Mouse (Mus musculus) hematopoietic stem cell, adult 5-6 weeks (primary cell): Measurements from ENCODE around the gene Epha8. TPM values are rescaled to one million over a fixed set of nuclear protein-coding genes. Genes with fewer than 3 reads are reported as not detected.

ENCODE experiments used
- ATAC-seq, 2 experiments: fragments of 125-278 bp in 1 of 2; replicated peaks in 1 of 2; 2 replicates each; pipeline ENCODE4 v1.8.0; 2016 to 2017; ENCODE audit warnings: inconsistent platforms in 2 of 2, mild to moderate bottlenecking in 2 of 2, moderate number of reproducible peaks in 2 of 2, low read depth in 1 of 2, moderate TSS enrichment in 1 of 2; ENCODE audit not compliant: low FRiP score in 2 of 2, poor library complexity in 2 of 2, severe bottlenecking in 2 of 2, insufficient read depth in 1 of 2, low TSS enrichment in 1 of 2
- total RNA-seq: library from RNA; stranded (forward); fragments of 172-1452, 232-1000 nt; gene quantifications from 2 replicates; pipeline ENCODE4 v1.2.3, GENCODE M21; 2017

The Epha8 gene
- total RNA-seq, result not detected in 2 replicates

DNA sequence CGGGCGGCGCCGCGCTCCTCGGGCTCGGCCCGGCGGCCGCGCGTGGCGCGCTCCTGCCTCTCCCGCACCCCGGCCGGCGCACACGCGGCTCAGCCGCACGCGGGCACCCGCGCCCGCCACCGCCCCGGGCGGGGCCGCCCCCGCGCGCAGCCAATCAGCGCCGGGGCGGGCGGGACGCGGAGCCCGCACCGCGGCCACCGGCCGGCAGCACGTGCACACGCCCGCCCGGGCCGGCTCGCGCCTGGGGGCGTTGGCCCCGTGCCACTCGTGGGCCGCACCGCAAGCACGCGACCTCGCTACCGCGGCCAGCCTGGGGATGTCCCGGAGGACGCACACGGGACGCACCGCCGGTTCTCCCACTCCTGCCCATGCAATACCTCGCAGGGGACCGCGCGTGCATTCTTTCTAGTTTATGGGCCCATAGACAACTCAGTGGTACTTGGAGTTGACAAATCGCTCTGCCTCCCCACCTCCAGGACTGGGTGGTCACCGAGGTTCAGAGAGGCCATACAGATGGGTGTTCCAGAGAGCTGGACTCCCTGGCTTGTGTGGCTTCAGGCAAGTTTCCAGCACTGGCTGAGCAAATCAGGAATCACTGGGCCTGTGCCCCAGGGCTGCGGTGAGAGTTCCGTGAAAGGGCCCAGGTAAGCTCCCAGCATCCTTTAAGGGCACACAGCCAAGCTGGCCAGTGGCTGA lies at the start of gene Epha8:
Gene Epha8 (minus strand): TSS at position 66 of the 696 bp plus-strand sequence.
- no peak for ATAC-seq

DNA sequence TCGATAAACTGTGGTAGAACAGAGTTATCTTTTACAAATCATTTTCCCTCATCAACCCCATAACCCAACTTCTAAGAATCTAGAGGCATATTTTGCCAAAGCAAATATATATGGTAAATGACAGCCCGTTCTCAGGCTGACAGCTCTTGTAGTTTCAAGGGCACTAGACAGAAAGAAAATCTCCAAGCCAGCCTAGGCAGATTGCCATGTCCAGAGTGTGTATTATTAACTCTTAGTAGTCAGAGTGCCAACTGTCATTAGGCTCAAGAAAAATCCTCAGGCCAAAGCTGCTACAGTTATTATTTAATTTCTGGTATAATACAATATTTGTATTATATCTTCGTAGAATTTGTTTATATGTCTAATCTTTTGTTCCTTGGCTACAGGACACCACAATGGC lies 45.2 kb upstream of the Epha8 start:
- ATAC-seq, result no peak

DNA sequence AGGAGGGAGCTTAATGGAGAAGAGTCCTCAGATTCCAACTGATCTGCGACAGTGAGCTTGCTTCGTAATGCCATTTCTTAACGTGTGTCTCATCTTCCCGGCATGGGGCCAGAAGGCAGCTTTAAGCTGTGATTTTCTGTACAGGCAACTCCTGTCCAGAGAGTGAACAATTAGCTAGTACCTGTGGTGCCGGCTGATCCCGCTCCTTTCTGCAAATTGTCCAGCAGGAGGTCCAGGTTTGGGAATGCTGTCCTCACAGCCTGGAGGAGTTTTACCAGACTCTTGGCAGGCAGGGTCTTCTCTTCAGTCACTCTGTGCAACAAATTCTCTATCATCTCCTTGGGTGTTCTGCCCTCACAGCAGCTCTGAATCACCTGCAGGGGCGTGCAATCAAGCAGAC lies 44.4 kb upstream of the Epha8 start:
- no peak for ATAC-seq

DNA sequence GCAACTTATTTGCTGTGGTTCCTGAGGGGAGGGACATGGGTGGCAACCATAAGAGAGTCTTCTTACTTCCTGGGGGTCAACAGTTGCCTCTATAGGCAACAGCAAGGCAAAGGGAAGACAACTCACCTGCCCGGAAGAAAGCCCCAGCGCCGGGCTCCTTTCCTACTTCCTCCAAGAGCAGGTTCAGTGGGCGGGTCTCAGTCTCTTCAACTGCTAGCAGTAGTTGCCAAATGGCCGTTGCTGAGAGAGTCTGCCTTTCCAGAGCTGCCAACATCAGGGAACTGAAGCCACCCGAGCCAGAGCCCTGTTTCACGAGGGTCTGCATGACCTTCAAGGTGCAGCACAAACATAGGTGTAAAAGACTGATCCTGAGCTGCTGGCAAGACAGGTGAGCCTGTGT lies 41.8 kb upstream of the Epha8 start:
- ATAC-seq, result no peak

DNA sequence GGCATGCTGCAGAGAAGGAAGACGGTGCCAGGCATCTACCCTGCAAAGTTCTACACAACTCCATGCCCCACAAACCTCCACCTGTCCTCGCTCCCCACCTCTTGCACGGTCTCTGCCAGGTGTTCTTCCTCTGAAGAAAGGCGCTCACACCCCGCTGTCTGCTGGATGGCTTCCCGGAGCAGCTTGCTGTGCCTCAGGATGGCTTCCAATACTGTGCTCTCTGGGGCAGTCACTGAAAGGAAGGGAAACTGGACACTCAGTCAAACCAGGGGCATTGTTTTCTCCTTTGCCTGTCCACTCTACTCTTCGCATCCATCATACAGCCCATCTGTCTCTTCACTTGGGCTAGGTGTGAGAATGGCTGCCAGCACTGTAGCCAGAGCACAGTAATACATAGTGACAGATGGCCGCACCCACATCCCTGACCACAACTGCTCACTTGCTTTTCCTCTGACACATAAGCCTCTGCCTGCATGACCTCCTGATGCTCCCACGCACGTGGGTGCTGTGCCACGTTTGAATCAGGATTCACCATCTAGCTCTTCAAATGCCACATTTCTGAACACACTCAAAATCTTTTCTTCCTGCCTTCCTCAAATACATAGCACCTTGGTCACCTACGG lies 41.2 kb upstream of the Epha8 start:
- ATAC-seq, result no peak

DNA sequence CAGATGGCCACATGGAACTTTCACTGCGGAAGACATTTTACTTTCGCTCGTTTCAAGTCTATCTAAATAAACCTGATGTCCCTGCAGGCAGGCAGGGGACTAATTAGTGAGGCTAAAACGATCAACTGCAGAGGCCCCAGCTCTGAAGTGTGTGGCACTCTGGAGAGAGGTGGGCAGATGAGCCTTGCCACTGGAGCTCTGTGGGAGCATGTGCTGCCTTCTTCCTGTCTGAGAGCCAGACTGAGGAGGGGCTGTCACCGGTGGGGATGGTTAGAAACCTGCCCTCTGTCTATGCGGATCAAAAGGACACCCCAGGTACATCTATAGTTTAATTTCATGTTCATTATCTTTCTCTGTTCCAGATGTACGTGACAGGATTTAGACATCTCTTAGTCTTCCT lies 40.3 kb upstream of the Epha8 start:
- no peak for ATAC-seq

DNA sequence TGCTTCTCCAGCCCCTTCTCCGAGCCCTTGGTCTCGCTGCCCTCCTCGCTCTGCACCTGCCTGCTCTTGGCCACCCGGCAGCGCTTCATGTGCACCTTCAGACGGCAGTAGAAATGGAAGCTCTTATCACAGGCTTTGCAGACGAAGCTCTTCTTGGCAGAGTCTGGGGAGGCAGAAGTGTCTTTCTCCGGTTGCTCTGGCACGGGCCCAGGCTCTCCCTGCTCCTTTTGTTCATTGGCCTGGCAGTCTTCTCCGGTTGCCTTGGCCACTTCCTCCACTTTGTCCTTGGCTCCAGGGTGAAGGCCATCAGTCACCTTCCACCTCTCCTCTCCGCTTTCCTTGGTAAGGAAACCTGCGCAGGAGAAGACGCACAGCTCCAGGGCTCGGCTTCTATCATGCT lies 38.7 kb upstream of the Epha8 start:
- no peak for ATAC-seq

DNA sequence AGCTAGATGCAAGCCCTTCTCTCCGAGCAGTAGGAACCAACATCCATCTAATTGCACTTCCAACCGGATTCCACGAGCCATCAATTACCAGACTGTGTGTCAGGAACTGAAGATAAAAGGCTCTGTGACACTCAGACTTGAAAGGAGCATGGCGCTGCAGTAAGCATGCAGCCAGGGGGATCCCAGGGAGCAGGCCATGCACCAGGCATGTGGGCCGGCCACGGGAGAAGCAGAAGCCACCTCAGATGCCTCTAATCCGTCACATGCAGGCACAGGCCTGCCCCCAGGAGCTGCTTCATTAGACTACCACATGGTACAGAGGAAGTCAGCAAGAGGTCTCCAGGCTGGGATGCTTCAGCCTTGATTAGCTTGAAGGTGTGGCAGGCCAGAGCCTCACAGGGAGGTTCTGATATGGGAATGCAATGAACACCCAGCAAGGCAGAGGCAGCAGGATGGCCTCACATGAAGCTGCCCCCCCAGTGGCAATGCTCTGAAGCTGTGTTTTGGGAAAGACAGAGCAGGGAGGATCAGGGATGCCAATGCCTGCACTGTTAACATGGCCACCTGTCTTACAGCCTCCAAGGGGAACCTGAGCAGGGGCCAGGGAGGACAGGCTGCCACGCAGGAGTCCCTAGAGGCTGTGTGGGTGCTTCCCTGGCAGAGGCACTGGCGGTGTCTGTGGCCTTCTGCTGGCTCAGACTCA lies 25.5 kb upstream of the Epha8 start:
- ATAC-seq, result no peak; a peak in 1 of 4 replicates

DNA sequence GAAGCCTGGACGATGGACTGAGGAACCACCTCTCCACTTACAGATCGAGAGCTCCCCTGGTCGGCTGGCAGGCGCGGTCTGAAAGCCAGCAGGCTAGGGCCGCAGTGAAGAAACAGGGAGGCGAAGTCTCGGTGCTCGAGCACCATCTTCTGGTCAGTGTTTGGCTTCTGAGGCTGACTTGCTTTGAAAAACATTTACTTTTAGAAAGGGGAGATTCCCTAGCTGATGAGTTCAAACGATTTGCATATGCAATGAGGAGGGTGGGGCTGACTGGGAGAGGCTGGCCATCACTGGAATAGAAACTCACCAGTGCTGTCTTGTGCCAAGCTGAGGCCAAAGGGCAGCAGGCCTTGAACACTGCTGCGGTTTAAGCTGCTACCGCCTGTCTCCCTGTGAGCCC lies 24.7 kb upstream of the Epha8 start:
- no peak for ATAC-seq

DNA sequence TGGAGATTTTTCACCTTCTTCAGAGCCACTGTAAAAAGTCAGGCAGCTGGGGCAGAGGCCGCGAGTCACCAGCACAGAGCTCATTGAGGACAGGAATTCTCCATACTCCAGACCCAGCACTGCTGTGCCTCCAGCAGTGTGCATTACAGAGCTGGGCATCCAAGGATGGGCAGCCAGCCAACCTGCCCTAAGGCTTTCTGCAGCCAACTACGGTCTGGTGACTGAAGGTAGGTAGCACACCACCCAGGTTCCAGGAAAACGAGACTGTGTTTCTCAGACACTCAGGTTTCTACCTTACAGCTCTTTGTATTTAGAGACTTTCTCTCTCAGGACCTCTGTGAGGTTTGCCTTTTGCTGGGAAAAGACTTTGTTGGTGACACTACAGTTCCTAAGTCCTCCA lies 24.3 kb upstream of the Epha8 start:
- no peak for ATAC-seq

DNA sequence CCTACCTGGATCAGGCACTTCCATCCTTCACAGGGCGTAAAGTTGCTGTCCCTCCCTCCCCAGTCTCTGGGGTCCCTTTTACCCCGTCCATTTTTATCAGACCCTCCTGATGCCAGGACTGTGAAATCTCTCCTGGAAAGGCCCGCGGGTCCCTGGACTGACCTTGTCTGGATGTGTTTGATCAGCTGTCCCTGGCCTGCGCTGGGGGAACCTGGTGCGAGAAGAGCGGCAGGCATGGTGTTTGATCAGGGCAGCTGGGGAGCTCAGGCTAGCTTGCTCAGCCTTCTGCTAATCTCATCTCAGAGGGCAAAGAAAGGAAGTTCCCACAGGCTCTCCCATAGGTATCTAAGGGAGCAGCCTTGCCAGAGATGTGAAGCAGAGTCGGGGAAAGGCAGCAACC lies 20.6 kb upstream of the Epha8 start:
- no peak for ATAC-seq

DNA sequence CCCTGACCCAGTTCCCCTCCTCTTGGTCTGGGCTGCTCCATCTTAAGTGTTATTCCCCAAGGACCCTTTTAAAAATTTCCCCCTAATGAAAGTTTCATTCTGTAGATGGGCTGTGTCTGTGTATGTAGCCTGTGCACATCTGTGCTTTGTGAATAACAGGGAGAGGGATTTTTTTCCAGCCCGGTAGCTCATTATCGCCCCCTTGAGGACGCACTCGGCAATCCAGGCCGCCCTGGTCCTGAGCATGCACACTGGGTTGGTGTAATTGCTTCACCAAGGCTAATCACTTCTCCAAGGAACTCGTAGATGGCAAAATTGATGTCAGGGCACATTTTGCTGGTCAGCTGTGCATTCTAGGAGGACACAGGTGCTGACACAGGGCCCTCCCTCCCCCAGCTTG lies 14.3 kb upstream of the Epha8 start:
- ATAC-seq, result no peak

DNA sequence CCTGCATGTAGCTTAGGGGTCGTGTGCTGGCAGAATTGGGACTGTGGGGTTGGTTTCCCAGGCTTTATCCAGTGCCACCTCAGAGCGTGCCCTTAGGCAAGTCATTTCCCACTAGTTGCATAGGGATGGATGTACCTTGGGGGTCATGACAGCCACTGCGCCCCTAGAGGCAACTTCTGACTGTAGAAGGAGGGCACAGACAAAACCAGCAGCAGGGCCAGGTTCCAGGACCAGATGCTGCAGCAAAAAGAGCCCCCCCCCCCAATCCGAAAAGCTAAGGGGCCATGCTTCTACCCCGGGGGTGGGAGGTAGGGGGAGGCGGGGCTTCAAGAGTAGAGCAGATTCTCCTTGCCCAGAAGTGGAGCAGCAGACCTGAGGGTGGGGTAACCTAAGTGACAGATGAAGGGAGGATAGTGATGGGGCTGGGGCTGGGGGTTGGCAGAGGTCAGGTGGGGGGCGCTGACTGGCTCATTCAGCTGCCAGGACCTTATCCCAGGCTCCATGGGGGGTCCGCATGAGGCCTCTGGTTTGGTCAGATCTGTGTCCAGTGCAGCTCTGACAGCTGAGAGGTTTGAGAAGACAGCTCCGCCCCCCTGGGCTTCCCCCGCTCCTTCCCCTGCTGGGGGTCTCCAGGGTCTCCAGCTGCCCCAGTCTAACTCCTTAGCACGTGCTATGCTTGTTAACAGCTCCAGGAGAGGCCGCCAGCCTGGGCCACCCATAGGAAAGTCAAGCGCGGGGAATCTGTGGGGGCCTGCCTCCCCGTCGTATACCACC lies 13.1 kb upstream of the Epha8 start:
- ATAC-seq, result no peak

DNA sequence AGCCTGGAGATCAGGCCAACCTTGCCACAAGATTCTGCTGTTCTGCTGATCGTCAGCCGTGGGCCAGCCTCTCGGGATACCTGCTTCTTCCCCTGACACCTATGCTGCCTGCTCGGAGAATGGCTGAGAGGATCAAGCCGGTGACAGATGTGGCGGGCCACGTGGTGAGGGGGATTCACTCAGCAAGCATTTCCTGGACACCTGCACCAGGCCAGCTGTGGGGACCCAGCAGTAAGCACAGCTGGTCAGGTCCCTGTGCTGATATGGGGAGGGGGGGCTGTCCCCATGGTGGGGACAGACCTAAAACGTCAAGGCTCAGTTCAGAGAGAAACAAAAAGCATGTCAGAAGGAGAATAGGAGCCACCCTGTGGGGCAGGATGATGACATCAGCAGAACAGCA lies 12.5 kb upstream of the Epha8 start:
- ATAC-seq, result no peak

DNA sequence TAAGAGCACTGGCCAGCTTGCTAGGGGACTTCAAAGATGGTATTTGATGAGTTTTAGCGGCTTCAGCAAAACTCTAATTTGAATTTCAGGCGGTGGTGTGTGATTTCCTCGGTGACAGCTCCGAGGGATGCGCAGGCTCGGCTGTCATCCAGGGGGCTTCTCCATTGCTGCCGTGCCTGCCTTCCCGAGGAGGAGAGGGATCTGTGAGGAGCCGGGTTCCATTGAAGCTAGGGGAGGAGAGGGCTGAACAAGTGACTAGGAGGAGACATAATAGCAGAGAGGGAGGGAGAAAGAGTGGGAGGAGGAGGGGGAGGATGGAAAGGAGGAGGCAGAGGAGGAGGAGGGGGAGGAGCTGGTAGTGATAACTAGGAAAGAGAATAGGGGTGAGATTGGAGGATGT lies 10.9 kb upstream of the Epha8 start:
- ATAC-seq, result no peak

DNA sequence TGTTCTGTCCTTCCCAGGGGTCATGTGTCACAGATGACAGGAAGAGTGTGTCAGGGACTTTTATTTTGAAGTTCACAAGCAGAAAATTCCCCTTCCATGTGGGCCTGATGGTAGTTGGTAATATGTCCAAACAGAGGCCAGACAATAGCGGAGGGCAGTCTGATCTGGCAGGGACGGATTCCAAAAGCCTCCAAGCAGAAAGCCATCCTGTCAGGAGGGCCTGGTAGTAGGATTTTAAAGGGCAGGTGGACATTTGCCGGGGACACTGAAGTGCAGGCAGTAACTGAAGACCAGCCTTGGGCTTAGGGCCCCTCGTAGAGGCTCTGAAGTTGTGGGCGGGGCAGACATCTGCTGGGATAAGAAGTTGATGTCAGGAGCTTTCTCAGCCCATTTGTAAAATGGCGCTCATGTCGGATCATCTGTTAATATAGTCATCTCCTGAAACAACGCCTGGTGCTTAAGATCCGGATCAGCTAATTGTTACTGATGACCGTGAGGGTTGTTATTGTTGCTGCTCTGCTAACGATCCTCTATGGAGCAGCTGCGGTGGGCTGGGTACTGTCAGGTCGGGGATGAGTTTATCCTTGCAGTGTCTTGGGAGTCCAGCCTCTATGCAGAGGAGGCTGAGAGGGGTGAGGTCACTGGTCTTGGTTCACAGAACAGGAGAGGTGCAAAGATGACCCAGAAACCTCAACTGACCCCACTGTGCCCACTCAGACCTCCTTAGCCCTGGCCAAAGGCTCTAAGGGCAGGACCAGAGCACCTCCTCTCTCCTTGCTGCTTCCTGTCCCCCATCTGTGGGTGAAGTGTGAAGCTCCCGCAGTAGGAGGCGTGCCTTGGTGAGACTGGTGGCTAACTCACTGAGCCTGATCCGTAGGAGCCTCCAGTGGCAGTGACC lies 10.1 kb upstream of the Epha8 start:
- ATAC-seq, result no peak

DNA sequence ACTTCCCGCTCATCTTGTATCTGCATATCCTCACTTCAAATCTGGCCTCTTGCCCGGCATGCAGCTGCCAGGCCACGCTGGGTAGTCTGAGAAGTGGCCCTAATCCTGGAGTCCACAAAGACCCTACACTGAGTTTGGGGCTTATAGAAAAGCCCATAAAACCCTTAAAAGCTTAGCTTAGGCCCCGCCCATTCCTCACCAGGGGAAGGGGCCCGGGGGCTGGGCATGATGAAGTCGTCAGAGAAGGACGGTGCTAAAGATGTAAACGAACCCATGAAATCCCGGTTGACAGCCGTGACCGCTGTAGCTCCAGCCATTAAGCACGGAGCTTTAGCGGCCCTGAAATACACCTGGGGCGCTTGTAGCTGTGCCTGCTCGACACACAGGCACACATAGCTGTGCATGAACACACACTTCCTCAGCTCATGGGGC lies 8.4 kb upstream of the Epha8 start:
- no peak for ATAC-seq
